Mouse (Mus musculus) kidney, postnatal 0 days (tissue): ENCODE measurements around the gene Prss12. TPM values are rescaled to one million over a fixed set of nuclear protein-coding genes. Genes with fewer than 3 reads are reported as not detected.

Experiments used
- ATAC-seq: fragments of 200-750 bp; cut with Nextera tagmentation; replicated peaks from 2 replicates; pipeline ENCODE4 v1.8.0; 2017; ENCODE audit warnings: low read depth, moderate number of reproducible peaks, moderate TSS enrichment, moderate library complexity; ENCODE audit not compliant: low FRiP score
- DNase-seq: peaks from one replicate; pipeline ENCODE4 v3.0.0-alpha.2; 2016; ENCODE audit warnings: low spot score
- H3K27ac ChIP-seq: fragments of 300-500 bp; sonication (generic); 2 replicates; pipeline ENCODE4 v1.5.1; 2014; ENCODE audit warnings: mild to moderate bottlenecking
- H3K27me3 ChIP-seq: fragments of 300-500 bp; sonication (generic); 2 replicates; pipeline ENCODE4 v1.6.1; 2014; ENCODE audit warnings: low read length, mixed read lengths; ENCODE audit not compliant: insufficient read depth
- H3K36me3 ChIP-seq: fragments of 300-500 bp; sonication (generic); 2 replicates; pipeline ENCODE4 v1.6.1; 2014; ENCODE audit warnings: low read length, mixed read lengths; ENCODE audit not compliant: insufficient read depth
- H3K4me1 ChIP-seq: fragments of 300-500 bp; sonication (generic); replicated peaks from 2 replicates; pipeline ENCODE4 v1.6.1; 2014; ENCODE audit warnings: antibody characterized with exemption, low read length, mixed read lengths; ENCODE audit not compliant: insufficient read depth
- H3K4me2 ChIP-seq: fragments of 300-500 bp; sonication (generic); 2 replicates; pipeline ENCODE4 v1.6.1; 2014; ENCODE audit warnings: mild to moderate bottlenecking, low read length, moderate library complexity, mixed read lengths
- H3K4me3 ChIP-seq: fragments of 300-500 bp; sonication (generic); replicated peaks from 2 replicates; pipeline ENCODE4 v1.5.1; 2014; ENCODE audit warnings: low read depth, low read length
- H3K9ac ChIP-seq: fragments of 300-500 bp; sonication (generic); 2 replicates; pipeline ENCODE4 v1.6.1; 2014; ENCODE audit warnings: low read depth, low read length
- H3K9me3 ChIP-seq: fragments of 300-500 bp; sonication (generic); replicated peaks from 2 replicates; pipeline ENCODE4 v1.6.1; 2016; ENCODE audit warnings: low read length, inconsistent platforms, mixed read lengths
- CTCF ChIP-seq: IDR thresholded peaks from 2 replicates; pipeline ENCODE4 v1.5.1; 2016; ENCODE audit warnings: antibody characterized with exemption, low read depth, mild to moderate bottlenecking, moderate library complexity
- WGBS: fragments of 180-500 bp; shearing (Covaris S2); extraction: QIAGEN DNeasy Blood & Tissue Kit; methylation state at CpG from one replicate; pipeline ENCODE4 v1.1.7; 2014; 5-methylcytosine and 5-hydroxymethylcytosine counted together
- polyA plus RNA-seq: library from polyadenylated mRNA; unstranded; fragments of >200 nt; fragmentation: Nextera tagmentation; extraction: Ambion mirVana; gene quantifications from 2 replicates; pipeline ENCODE4 v1.2.1, GENCODE M21; 2015

The Prss12 gene
- polyA plus RNA-seq = 6.3 and 7.0 TPM in 2 replicates

GRCm38 (mm10) chr3:123446708-123447537 is at the start of gene Prss12:
TSS of gene Prss12 (plus strand) at chr3:123446913.
- peak; percentile 15 for DNase-seq
- no peak for TF ChIP-seq CTCF
- Histone ChIP-seq H3K9me3 (no peaks in the 10 kb centered on the region), H3K9ac (peak within 1 kb of the TSS; percentile 57), H3K4me1 (no peaks in the 10 kb centered on the region; the same call in 1 of the 2 replicates), H3K36me3 (no peaks in the 10 kb centered on the region), H3K27me3 (no peaks in the 10 kb centered on the region), H3K4me2 (peak within 1 kb of the TSS; percentile 100), H3K4me3 (peak within 1 kb of the TSS; percentile 70), H3K27ac (no peak within 1 kb of the TSS)
- WGBS = 1% methylated on average over 84 of the region's 84 CpGs
- ATAC-seq = peak; percentile 71

GRCm38 (mm10) chr3:123397562-123398481 is 48.9 kb upstream of the Prss12 start:
- no peak for TF ChIP-seq CTCF
- DNase-seq (no peak), ATAC-seq (no peak)
- Histone ChIP-seq H3K9ac (no peak overlapping the region), H3K27ac (no peak overlapping the region), H3K36me3 (no peaks in the 10 kb centered on the region), H3K9me3 (no peaks in the 10 kb centered on the region), H3K27me3 (no peaks in the 10 kb centered on the region), H3K4me1 (no peaks in the 10 kb centered on the region), H3K4me3 (no peak overlapping the region), H3K4me2 (no peak overlapping the region)
- 81% methylated on average over 9 of the region's 9 CpGs for WGBS

GRCm38 (mm10) chr3:123404945-123405344 is 41.8 kb upstream of the Prss12 start:
- Histone ChIP-seq H3K36me3 (no peaks in the 10 kb centered on the region), H3K9ac (no peak overlapping the region), H3K27me3 (no peaks in the 10 kb centered on the region), H3K27ac (no peak overlapping the region), H3K4me2 (no peak overlapping the region), H3K4me1 (no peaks in the 10 kb centered on the region), H3K4me3 (no peak overlapping the region), H3K9me3 (no peaks in the 10 kb centered on the region)
- ATAC-seq (peak; percentile 43; the same call in 1 of the 2 replicates), DNase-seq (no peak)
- TF ChIP-seq CTCF = no peak
- 57% methylated on average over 3 of the region's 3 CpGs for WGBS

- ATAC-seq = peak; percentile 88
- Histone ChIP-seq H3K4me3 (no peak overlapping the region), H3K4me2 (no peak overlapping the region), H3K36me3 (no peaks in the 10 kb centered on the region), H3K27me3 (no peaks in the 10 kb centered on the region), H3K27ac (peak overlapping the region; percentile 55), H3K9me3 (no peaks in the 10 kb centered on the region), H3K4me1 (no peaks in the 10 kb centered on the region), H3K9ac (no peak overlapping the region)
- 59% methylated on average over 6 of the region's 6 CpGs for WGBS
- TF ChIP-seq CTCF = no peak
- peak; percentile 47 for DNase-seq
These were observed 34.7 kb upstream of the Prss12 start for GRCm38 (mm10) chr3:123411821-123412578.

- H3K27ac ChIP-seq = peak overlapping the region; percentile 55
- no peak overlapping the region for H3K4me2 ChIP-seq
- H3K36me3 ChIP-seq = no peaks in the 10 kb centered on the region
- H3K4me1 ChIP-seq = no peaks in the 10 kb centered on the region
- peak; percentile 44 for TF ChIP-seq CTCF
- 36% methylated on average over 5 of the region's 5 CpGs for WGBS
- no peaks in the 10 kb centered on the region for H3K27me3 ChIP-seq
- DNase-seq = peak; percentile 7
- no peak overlapping the region for H3K4me3 ChIP-seq
- H3K9ac ChIP-seq = no peak overlapping the region
- no peaks in the 10 kb centered on the region for H3K9me3 ChIP-seq
- 0 out of 2 replicates have a peak, but pooled peaks have one; percentile 52 for ATAC-seq
These were observed 33.5 kb upstream of the Prss12 start for GRCm38 (mm10) chr3:123413173-123413572.
